ENCODE assay signal across 9 mouse cellular contexts in the genomic region with DNA sequence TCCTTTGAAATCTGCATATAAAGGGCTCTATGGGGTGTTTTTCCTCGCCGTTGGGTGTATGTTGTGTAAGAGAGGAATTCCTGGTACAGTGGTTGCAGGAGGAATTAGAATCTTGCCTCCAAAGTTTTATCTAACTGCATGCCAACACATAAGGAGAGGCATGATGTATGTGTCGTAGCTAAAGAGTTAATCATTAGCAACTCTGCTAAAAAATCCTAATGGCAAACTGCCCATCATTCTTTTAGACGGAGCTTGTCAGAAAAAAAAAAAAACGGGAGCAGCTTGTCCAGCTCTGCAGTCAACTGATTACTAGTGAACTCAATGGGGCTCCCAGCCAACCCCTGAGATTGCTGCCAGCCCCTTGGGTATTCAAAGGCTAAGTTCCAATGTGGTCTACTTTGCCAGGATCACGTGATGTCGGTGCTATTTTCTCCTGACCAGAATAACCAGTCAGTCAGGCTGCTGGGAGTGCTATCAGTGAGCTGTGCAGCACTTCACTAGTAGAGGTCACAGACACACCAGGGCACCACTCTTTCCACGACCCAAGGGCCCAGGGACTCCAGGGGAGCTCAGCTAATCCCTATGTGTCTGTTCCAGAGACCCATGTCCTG.
DNase-seq lines count a peak whose midpoint lies in the region; ATAC-seq and TF ChIP-seq lines count a peak whose summit lies in the region.
"Had no signal": no experiment of that assay in that cellular context is flagged by ENCODE, and none has a peak within 500 bp of the region (broad histone marks: within the 10 kb centered on the region; RNA-seq: fewer than 3 reads in every experiment).

No protein-coding gene starts in this region.

- no peak overlapping the region for H3K4me2 ChIP-seq in forebrain, postnatal 0 days (ENCODE audit: low read depth)
- H3K4me2 ChIP-seq in lung, embryonic 16.5 days (ENCODE audit: low read depth, low read length): peak overlapping the region; percentile 45
- H3K4me2 ChIP-seq: neural tube, embryonic 12.5 days had no signal

- H3K27ac ChIP-seq in forebrain, postnatal 0 days (ENCODE audit: low read depth, low read length): no peak overlapping the region
- peak overlapping the region; percentile 97 for H3K27ac ChIP-seq in lung, embryonic 16.5 days (ENCODE audit: low read length)
- peak overlapping the region; percentile 48; the same call in 1 of the 2 replicates for H3K27ac ChIP-seq in small intestine, adult 2 months (ENCODE audit: insufficient read depth, low read depth, low read length)
- no peak overlapping the region for H3K27ac ChIP-seq in thymus, adult 2 months (ENCODE audit: control insufficient read depth, insufficient read depth, low read length)
- H3K27ac ChIP-seq: neural tube, embryonic 12.5 days had no signal

- 7% methylated on average over 8 of the region's 8 CpGs for WGBS in forebrain, postnatal 0 days
- WGBS in lung, embryonic 16.5 days: 9% methylated on average over 8 of the region's 8 CpGs
- WGBS in small intestine, adult 2 months: 11% methylated on average over 8 of the region's 8 CpGs
- WGBS in thymus, adult 2 months: 70% methylated on average over 8 of the region's 8 CpGs

- H3K36me3 ChIP-seq in E14TG2a.4 (ENCODE audit: insufficient read depth, low read length): peaks cover 16% of the 10 kb centered on the region
- no peaks in the 10 kb centered on the region for H3K36me3 ChIP-seq in forebrain, postnatal 0 days (ENCODE audit: insufficient read depth)
- H3K36me3 ChIP-seq in lung, embryonic 16.5 days (ENCODE audit: control insufficient read depth, insufficient read depth, low read length): peaks cover 6% of the 10 kb centered on the region
- H3K36me3 ChIP-seq in small intestine, adult 2 months (ENCODE audit: control insufficient read depth, insufficient read depth, low read length): no peaks in the 10 kb centered on the region
- no peaks in the 10 kb centered on the region for H3K36me3 ChIP-seq in thymus, adult 2 months (ENCODE audit: control insufficient read depth, insufficient read depth, low read length)
- H3K36me3 ChIP-seq: neural tube, embryonic 12.5 days had no signal

- peak; percentile 94 for DNase-seq in brain, embryonic 14.5 days (ENCODE audit: low read depth)
- DNase-seq in forebrain, postnatal 0 days: peak; percentile 82
- peak; percentile 88 to 95 for DNase-seq in heart, postnatal 14 days
- peak; percentile 56 to 83 for DNase-seq in layer of hippocampus, adult 18-20 months (ENCODE audit: low spot score in 2 of 2)
- DNase-seq in thymus, adult 2 months: no peak

- H3K4me3 ChIP-seq in E14TG2a.4 (replicated peaks; ENCODE audit: low read length): peak overlapping the region; percentile 27; the same call in 1 of the 2 replicates
- no peak overlapping the region for H3K4me3 ChIP-seq in forebrain, postnatal 0 days (ENCODE audit: low read depth, low read length)
- no peak overlapping the region for H3K4me3 ChIP-seq in lung, embryonic 16.5 days (ENCODE audit: low read length)
- H3K4me3 ChIP-seq in small intestine, adult 2 months (ENCODE audit: low read depth, low read length): no peak overlapping the region
- H3K4me3 ChIP-seq in thymus, adult 2 months (ENCODE audit: control insufficient read depth, insufficient read depth, low read length): no peak overlapping the region
- H3K4me3 ChIP-seq: neural tube, embryonic 12.5 days had no signal

- H3K9me3 ChIP-seq in E14TG2a.4 (ENCODE audit: low read length): no peaks in the 10 kb centered on the region
- no peaks in the 10 kb centered on the region for H3K9me3 ChIP-seq in forebrain, postnatal 0 days (ENCODE audit: low read length)
- H3K9me3 ChIP-seq in lung, embryonic 16.5 days (ENCODE audit: control insufficient read depth, low read length): no peaks in the 10 kb centered on the region
- H3K9me3 ChIP-seq: neural tube, embryonic 12.5 days had no signal

- H3K9ac ChIP-seq in forebrain, postnatal 0 days: no peak overlapping the region
- peak overlapping the region; percentile 24 for H3K9ac ChIP-seq in lung, embryonic 16.5 days (ENCODE audit: low read length)
- H3K9ac ChIP-seq: neural tube, embryonic 12.5 days had no signal

- peak; percentile 74 for ATAC-seq in forebrain, postnatal 0 days
- peak; percentile 93 for ATAC-seq in lung, embryonic 16.5 days (ENCODE audit: low read depth)

- no peak for TF ChIP-seq POLR2A in brain, embryonic 14.5 days (IDR thresholded peaks at IDR 0.05; ENCODE audit: borderline replicate concordance, extremely low read depth, insufficient read depth, insufficient read length, poor library complexity, severe bottlenecking)
- no peak for TF ChIP-seq POLR2A in small intestine, adult 2 months (IDR thresholded peaks at IDR 0.05; ENCODE audit: low read depth, low read length)
- TF ChIP-seq POLR2A in thymus, adult 2 months (IDR thresholded peaks at IDR 0.05; ENCODE audit: control insufficient read depth, extremely low read depth, insufficient read depth, low read length, poor library complexity): no peak

- peaks cover 59% of the 10 kb centered on the region for H3K4me1 ChIP-seq in E14TG2a.4 (replicated peaks; ENCODE audit: low read depth, low read length)
- H3K4me1 ChIP-seq in forebrain, postnatal 0 days (ENCODE audit: insufficient read depth): peaks cover 9% of the 10 kb centered on the region
- H3K4me1 ChIP-seq in lung, embryonic 16.5 days (replicated peaks; ENCODE audit: control insufficient read depth, insufficient read depth, low read length): peaks cover 70% of the 10 kb centered on the region
- H3K4me1 ChIP-seq in small intestine, adult 2 months (ENCODE audit: control insufficient read depth, insufficient read depth, insufficient read length, low read length): peaks cover 6% of the 10 kb centered on the region; the same call in 1 of the 2 replicates
- no peaks in the 10 kb centered on the region for H3K4me1 ChIP-seq in thymus, adult 2 months (replicated peaks; ENCODE audit: control insufficient read depth, insufficient read depth, low read length)

- no peaks in the 10 kb centered on the region for H3K27me3 ChIP-seq in E14TG2a.4 (ENCODE audit: insufficient read depth, low read length)
- no peaks in the 10 kb centered on the region for H3K27me3 ChIP-seq in forebrain, postnatal 0 days (ENCODE audit: insufficient read depth, low read length)
- H3K27me3 ChIP-seq in lung, embryonic 16.5 days (ENCODE audit: control insufficient read depth, insufficient read depth, low read depth, low read length): no peaks in the 10 kb centered on the region
- H3K27me3 ChIP-seq in small intestine, adult 2 months (ENCODE audit: control insufficient read depth, insufficient read depth, low read length): no peaks in the 10 kb centered on the region
- H3K27me3 ChIP-seq in thymus, adult 2 months (ENCODE audit: control insufficient read depth, insufficient read depth, low read length): no peaks in the 10 kb centered on the region
- H3K27me3 ChIP-seq: neural tube, embryonic 12.5 days had no signal

- intact Hi-C loops in heart, postnatal 14 days (cut with DNase I): loop anchor here (2.0 kb wide), 1 partner anchor 50 kb away; no protein-coding TSS in a partner anchor

- TF ChIP-seq CTCF in E14TG2a.4 (conservative IDR thresholded peaks at IDR 0.05; ENCODE audit: low read length): no peak
- no peak for TF ChIP-seq CTCF in brain, embryonic 14.5 days (IDR thresholded peaks at IDR 0.05; ENCODE audit: borderline replicate concordance, extremely low read depth, insufficient read depth, insufficient read length)
- TF ChIP-seq CTCF in forebrain, postnatal 0 days (IDR thresholded peaks at IDR 0.05; ENCODE audit: low read depth): no peak
- TF ChIP-seq CTCF in small intestine, adult 2 months (IDR thresholded peaks at IDR 0.05; ENCODE audit: extremely low read depth, insufficient read length, insufficient replicate concordance, low read depth, low read length): no peak
- no peak for TF ChIP-seq CTCF in thymus, adult 2 months (IDR thresholded peaks at IDR 0.05; ENCODE audit: borderline replicate concordance, control insufficient read depth, extremely low read depth, insufficient read depth, low read length, poor library complexity)

Comparison
In these comparisons a context has a peak if more than half of its experiments do, and no peak if none do; other contexts are left out.
1. H3K27ac ChIP-seq: peak in lung, embryonic 16.5 days (single experiment) and small intestine, adult 2 months (single experiment); none in forebrain, postnatal 0 days (single experiment) and thymus, adult 2 months (single experiment).